Mouse (Mus musculus) ES-E14 (cell line): Measurements from ENCODE around the gene Myo5a.

Experiments used
- HCFC1 ChIP-seq: IDR thresholded peaks from 2 replicates; pipeline ENCODE4 v1.6.1; 2012; ENCODE audit warnings: low read length, inconsistent platforms, borderline replicate concordance; ENCODE audit not compliant: insufficient read depth
- ZNF384 ChIP-seq: IDR thresholded peaks from 2 replicates; pipeline ENCODE4 v1.6.1; 2012; ENCODE audit warnings: low read depth, low read length, inconsistent platforms

- TF ChIP-seq HCFC1 (no peak), ZNF384 (no peak)
These were observed 183.6 kb downstream of the Myo5a start for GRCm38 (mm10) chr9:75254196-75254955.
